Mouse (Mus musculus): ENCODE results near the gene Cst13. TPM values are rescaled to one million over a fixed set of nuclear protein-coding genes. Genes with fewer than 3 reads are reported as not detected.

Cst13 gene
- not detected for polyA plus RNA-seq (2017; shearing (Covaris generic))

DNA sequence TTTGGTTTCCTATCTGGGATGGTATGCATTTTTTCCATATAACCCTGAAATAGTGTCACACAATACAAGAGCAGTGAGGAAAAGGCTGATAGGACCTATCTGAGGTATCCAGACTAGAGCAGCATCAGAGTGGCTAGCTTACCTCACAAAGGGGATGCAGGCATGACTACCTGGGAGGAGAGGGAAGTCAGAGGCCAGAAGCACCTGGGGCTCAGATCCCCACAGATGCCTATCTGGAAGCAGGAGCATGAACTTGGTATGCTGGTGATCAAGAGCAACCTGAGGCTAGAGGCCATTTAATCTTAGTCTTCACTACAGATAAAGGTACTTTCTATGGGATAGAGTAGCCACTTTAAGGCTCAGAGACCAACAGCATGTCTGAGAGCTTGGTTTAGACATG lies at the start of gene Cst13:
Cst13 (plus strand) TSS at position 173 of the 400 bp plus-strand sequence.

DNA sequence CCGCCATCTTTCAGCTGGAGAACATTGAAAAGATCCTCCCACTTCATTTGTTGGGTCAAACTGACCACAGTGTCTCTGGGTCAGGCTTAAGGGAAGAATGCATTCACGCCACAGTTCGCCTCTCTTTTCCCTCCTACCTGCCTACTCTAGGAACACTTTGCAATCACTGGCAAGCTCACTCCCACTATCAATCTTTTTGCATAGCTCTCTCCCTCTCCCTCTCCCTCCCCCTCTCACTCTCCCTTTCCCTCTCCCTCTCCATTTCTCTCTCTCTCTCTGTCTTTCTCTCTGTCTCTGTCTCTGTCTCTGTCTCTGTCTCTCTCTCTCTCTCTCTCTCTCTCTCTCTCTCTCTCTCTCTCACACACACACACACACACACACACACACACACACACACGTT lies 48.5 kb upstream of the Cst13 start, which contains the start of gene Cst11:
Cst11 (minus strand) TSS at position 101 of the 400 bp plus-strand sequence.

GRCm38 (mm10) chr2:148781709-148782108 lies 38.2 kb upstream of the Cst13 start, which contains the start of gene 8030411F24Rik:
Gene 8030411F24Rik (plus strand): TSS chr2:148782009.

GRCm38 (mm10) chr2:148789142-148789541 lies 30.7 kb upstream of the Cst13 start, which contains the start of gene Cst12:
Gene Cst12 (plus strand): TSS chr2:148789361.

DNA sequence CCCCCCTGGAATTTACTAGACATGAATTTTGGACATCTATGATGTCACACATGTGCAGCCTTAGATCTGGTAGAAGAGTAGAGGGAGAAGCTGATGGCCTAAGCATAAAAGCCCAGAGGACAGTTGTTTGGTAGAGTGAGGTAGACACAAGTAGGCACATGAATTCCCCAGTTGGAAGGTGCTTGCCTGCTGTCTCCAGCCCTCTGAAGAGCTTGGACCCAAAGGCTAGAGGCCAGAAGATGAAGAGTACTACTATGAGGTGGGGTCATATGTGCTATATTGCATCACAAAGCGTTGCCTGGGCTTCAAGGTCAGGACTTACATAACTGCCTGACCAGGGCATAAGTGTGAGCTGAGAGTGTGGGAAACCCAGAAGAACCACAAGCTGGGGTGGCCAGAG lies 21.4 kb upstream of the Cst13 start, which contains the start of gene Cst8:
Cst8 (plus strand) TSS at position 301 of the 400 bp plus-strand sequence.

DNA sequence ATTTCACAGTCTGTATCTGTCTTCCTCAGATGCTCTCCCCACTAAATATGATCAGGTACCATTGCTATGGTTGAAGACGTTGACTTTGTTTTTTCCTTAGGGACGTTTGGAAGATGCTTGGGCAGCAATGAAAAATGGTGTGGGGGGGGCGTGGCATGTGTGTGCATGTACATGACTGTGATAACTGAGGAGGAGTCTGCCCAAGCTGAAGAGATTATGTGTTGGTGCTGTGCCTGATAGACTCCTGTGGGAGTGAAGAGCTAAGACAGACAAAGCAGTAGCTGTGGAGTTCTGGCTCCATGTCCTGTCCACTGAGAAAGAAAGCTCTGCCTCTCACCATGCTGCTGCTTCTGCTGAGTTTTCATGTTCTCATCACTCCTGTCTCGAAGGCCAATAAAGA lies 15.0 kb downstream of the Cst13 start, which contains the start of gene Cst9:
Cst9 (plus strand) TSS at position 236 of the 400 bp plus-strand sequence.

DNA sequence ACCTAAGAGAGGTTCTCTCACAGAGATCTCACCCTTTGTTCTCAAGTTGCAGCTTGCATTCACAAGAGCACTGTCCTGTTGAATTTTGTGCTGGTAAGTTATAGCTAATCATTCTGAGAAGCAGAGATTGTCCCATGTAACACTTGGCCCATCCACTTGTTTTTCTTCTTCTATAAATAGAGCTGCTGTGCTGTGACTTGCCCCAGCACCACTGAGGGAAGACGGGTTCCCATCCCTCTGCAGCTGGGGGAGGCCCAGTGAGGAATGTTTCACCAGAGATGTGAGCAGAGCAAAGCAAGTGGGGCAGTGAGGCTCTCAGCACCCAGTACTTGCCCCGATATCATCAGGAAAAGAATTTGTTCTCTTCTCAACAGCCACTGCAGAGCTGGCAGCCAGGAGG lies 45.1 kb downstream of the Cst13 start, which contains the start of gene 9230104L09Rik:
9230104L09Rik (minus strand) TSS at position 73 of the 400 bp plus-strand sequence.

GRCm38 (mm10) chr2:148875335-148875811 lies 55.5 kb downstream of the Cst13 start, which contains the start of gene Cst3:
Gene Cst3 (minus strand): TSS chr2:148875692.

Other genes starting within 250 kb of the Cst13 start
- gene Nxt1, start 147.5 kb upstream of the Cst13 start, polyA plus RNA-seq (2017; shearing (Covaris generic)) = 69.9 TPM
- 22.3 TPM for gene Gzf1, start 139.1 kb upstream of the Cst13 start, polyA plus RNA-seq (2017; shearing (Covaris generic))
- 1.9 TPM for gene Napb, start 87.6 kb upstream of the Cst13 start, polyA plus RNA-seq (2017; shearing (Covaris generic))
- gene Cstl1, start 69.7 kb upstream of the Cst13 start, polyA plus RNA-seq (2017; shearing (Covaris generic)) = not detected
- gene Cst11, start 48.6 kb upstream of the Cst13 start, polyA plus RNA-seq (2017; shearing (Covaris generic)) = not detected
- not detected for gene 8030411F24Rik, start 38.1 kb upstream of the Cst13 start, polyA plus RNA-seq (2017; shearing (Covaris generic))
- not detected for gene Cst12, start 30.7 kb upstream of the Cst13 start, polyA plus RNA-seq (2017; shearing (Covaris generic))
- not detected for gene Cst8, start 21.3 kb upstream of the Cst13 start, polyA plus RNA-seq (2017; shearing (Covaris generic))
- not detected for gene Cst9, start 15.1 kb downstream of the Cst13 start, polyA plus RNA-seq (2017; shearing (Covaris generic))
- not detected for gene 9230104L09Rik, start 45.0 kb downstream of the Cst13 start, polyA plus RNA-seq (2017; shearing (Covaris generic))
- gene Cst3, start 55.6 kb downstream of the Cst13 start, polyA plus RNA-seq (2017; shearing (Covaris generic)) = 188 TPM
- not detected for gene Gm1330, start 183.2 kb downstream of the Cst13 start, polyA plus RNA-seq (2017; shearing (Covaris generic))
- gene Gm10750, start 197.2 kb downstream of the Cst13 start, polyA plus RNA-seq (2017; shearing (Covaris generic)) = not detected

Data from activated CD4-positive, CD25-positive, alpha-beta regulatory T cell, adult 9 weeks (primary cell).